Mouse (Mus musculus): ENCODE results near the gene Olfr96. TPM values are rescaled to one million over a fixed set of nuclear protein-coding genes. Genes with fewer than 3 reads are reported as not detected.
A peak's percentile ranks its signal among the peaks of the same experiment; 100 is the strongest.
"Not testable (repeated sequence)": the region's sequence is repeated elsewhere in the genome, so short reads cannot be mapped to it uniquely, and the experiment has no call there.

Gene Olfr96
- polyA plus RNA-seq, 1 experiment from 2014 or later = not detected

- peak; percentile 82 for ATAC-seq (ENCODE audit: low FRiP score)
- no peaks in the 10 kb centered on the region for H3K4me1 ChIP-seq (replicated peaks; ENCODE audit: control insufficient read depth, insufficient read depth, low read length)
These were observed 16.6 kb upstream of the Olfr96 start for GRCm38 (mm10) chr17:37203206-37203916.

GRCm38 (mm10) chr17:37203917-37204236 is 16.1 kb upstream of the Olfr96 start:
- Histone ChIP-seq H3K4me2 (replicated peaks; ENCODE audit: low read depth, low read length) (no peak overlapping the region), H3K4me1 (replicated peaks; ENCODE audit: control insufficient read depth, insufficient read depth, low read length) (no peaks in the 10 kb centered on the region), H3K36me3 (ENCODE audit: control insufficient read depth, insufficient read depth, low read length) (no peaks in the 10 kb centered on the region), H3K9ac (ENCODE audit: low read depth, low read length) (no peak overlapping the region), H3K9me3 (ENCODE audit: control insufficient read depth, low read length) (no peaks in the 10 kb centered on the region), H3K27me3 (ENCODE audit: control insufficient read depth, insufficient read depth, low read length) (no peaks in the 10 kb centered on the region), H3K27ac (ENCODE audit: low read depth, low read length) (no peak overlapping the region), H3K4me3 (ENCODE audit: low read depth, low read length) (no peak overlapping the region)
- DNase-seq (ENCODE audit: low spot score) (no peak), ATAC-seq (ENCODE audit: low FRiP score) (peak; percentile 71)
- 38% methylated on average over 3 of the region's 3 CpGs for whole genome bisulfite sequencing

More at GRCm38 (mm10) chr17:37203206-37203916, 16.6 kb upstream of the Olfr96 start:
- no peak overlapping the region for H3K9ac ChIP-seq (ENCODE audit: low read depth, low read length)
- 0% methylated on average over 4 of the region's 4 CpGs for WGBS
- H3K36me3 ChIP-seq (ENCODE audit: control insufficient read depth, insufficient read depth, low read length) = no peaks in the 10 kb centered on the region
- no peak overlapping the region for H3K27ac ChIP-seq (ENCODE audit: low read depth, low read length)
- H3K27me3 ChIP-seq (ENCODE audit: control insufficient read depth, insufficient read depth, low read length) = peaks cover under 1% of the 10 kb centered on the region; the same call in 1 of the 2 replicates
- no peak overlapping the region for H3K4me3 ChIP-seq (ENCODE audit: low read depth, low read length)
- H3K9me3 ChIP-seq (ENCODE audit: control insufficient read depth, low read length) = no peaks in the 10 kb centered on the region
- no peak overlapping the region for H3K4me2 ChIP-seq (replicated peaks; ENCODE audit: low read depth, low read length)
- peak; percentile 87 for DNase-seq (ENCODE audit: low spot score)

DNA sequence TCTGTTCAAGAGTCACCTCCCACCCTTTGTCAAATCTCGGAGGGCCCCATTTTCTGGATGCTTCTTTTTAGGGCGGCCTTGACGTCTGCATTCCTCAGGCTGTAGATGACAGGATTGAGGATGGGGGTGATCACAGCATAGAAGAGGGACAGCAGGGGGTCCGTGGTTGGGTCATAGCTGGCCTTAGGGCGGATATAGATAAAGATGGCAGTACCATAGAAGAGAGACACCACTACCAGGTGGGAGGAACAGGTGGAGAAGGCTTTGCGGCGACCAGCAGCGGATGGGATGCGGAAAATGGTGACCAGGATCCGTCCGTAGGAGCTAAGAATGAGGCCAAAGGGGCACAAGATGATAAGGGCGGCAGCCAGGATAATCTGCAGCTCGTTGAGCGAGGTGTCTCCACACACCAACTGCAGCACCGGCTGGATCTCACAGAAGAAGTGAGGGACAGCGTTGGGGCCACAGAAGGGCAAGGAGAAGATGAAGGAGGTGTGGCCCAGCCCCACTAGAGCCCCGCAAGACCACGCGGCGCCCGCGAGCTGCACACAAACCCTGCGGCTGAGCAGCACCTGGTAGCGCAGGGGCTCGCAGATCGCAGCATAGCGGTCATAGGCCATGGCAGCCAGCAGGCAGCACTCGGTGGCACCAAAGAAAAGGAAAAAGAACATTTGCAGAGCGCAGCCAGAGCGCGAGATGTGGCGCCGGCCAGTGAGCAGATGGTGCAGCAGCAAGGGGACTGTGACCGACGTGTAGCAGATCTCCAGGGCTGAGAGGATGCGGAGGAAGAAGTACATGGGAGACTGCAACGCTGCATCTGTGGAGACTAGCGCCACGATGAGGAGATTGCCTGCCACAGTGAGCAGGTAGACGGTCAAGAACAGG is 8.8 kb upstream of the Olfr96 start:
- DNase-seq (ENCODE audit: low spot score) (peak; percentile 25), ATAC-seq (ENCODE audit: low FRiP score) (peak; percentile 65)
- H3K4me1 ChIP-seq (replicated peaks; ENCODE audit: control insufficient read depth, insufficient read depth, low read length) = no peaks in the 10 kb centered on the region
- WGBS = 23% methylated on average over 40 of the region's 40 CpGs
- no peaks in the 10 kb centered on the region for H3K36me3 ChIP-seq (ENCODE audit: control insufficient read depth, insufficient read depth, low read length)
- no peak overlapping the region for H3K27ac ChIP-seq (ENCODE audit: low read depth, low read length)
- peaks cover 8% of the 10 kb centered on the region for H3K27me3 ChIP-seq (ENCODE audit: control insufficient read depth, insufficient read depth, low read length)
- no peaks in the 10 kb centered on the region for H3K9me3 ChIP-seq (ENCODE audit: control insufficient read depth, low read length)
- H3K4me3 ChIP-seq (ENCODE audit: low read depth, low read length) = peak overlapping the region; percentile 26
- H3K9ac ChIP-seq (ENCODE audit: low read depth, low read length) = 0 out of 2 replicates have a peak overlapping the region, but pooled peaks have one; percentile 40
- H3K4me2 ChIP-seq (replicated peaks; ENCODE audit: low read depth, low read length) = peak overlapping the region; percentile 41

DNA sequence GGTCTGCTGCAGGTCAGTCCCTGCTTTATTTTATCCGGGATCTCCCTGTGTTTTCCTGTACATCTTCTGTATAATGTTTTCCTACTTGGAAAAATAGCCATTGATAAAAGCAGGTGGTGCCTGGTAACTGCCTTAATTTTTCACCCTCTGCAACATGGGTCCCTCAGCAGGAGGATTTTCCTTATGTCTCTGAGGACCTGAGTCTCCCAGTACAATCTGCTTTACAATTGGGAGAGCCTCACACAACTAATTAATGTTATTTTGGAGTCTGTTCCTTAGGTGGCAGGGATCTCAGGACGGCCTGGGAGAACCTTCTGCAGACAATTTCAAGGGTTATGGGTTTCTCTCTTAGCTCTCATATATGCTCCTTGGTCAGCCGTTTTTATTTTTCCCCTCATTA is 6.9 kb upstream of the Olfr96 start, which contains the start of gene Olfr95:
TSS of gene Olfr95 (minus strand) at position 101 of the 400 bp plus-strand sequence.
- no peak within 1 kb of the TSS for H3K4me3 ChIP-seq (ENCODE audit: low read depth, low read length)
- no peak within 1 kb of the TSS for H3K9ac ChIP-seq (ENCODE audit: low read depth, low read length)
- H3K4me2 ChIP-seq (replicated peaks; ENCODE audit: low read depth, low read length) = no peak within 1 kb of the TSS
- no peaks in the 10 kb centered on the region for H3K9me3 ChIP-seq (ENCODE audit: control insufficient read depth, low read length)
- H3K36me3 ChIP-seq (ENCODE audit: control insufficient read depth, insufficient read depth, low read length) = no peaks in the 10 kb centered on the region
- no peak within 1 kb of the TSS for H3K27ac ChIP-seq (ENCODE audit: low read depth, low read length)
- ATAC-seq (ENCODE audit: low FRiP score) = no peak
- no peaks in the 10 kb centered on the region for H3K4me1 ChIP-seq (replicated peaks; ENCODE audit: control insufficient read depth, insufficient read depth, low read length)
- WGBS = 76% methylated on average over 3 of the region's 3 CpGs
- no peak for DNase-seq (ENCODE audit: low spot score)
- H3K27me3 ChIP-seq (ENCODE audit: control insufficient read depth, insufficient read depth, low read length) = peaks cover 8% of the 10 kb centered on the region

DNA sequence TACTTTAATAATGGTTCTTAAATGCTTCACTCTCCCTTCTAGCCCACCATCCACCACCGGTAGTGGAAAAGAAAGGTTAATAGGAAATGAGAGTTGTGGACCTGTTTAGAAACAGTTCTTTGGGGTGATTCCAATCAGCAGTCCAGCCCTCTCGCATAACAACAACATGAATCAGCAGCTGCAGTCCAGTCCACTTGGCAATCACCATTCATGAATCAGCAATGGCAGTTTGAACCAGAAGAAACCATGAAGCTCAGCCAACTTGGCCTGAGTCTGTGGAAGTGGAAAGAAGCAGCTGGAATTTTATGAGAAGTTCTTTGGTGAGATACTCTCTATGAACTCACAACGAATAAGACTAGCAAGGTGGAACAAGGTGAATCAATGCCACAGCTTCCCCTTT is 1.5 kb upstream of the Olfr96 start:
- 94% methylated on average over 3 of the region's 3 CpGs for WGBS
- no peak overlapping the region for H3K4me2 ChIP-seq (replicated peaks; ENCODE audit: low read depth, low read length)
- no peak for ATAC-seq (ENCODE audit: low FRiP score)
- H3K9me3 ChIP-seq (ENCODE audit: control insufficient read depth, low read length) = no peaks in the 10 kb centered on the region
- H3K9ac ChIP-seq (ENCODE audit: low read depth, low read length) = no peak overlapping the region
- H3K27me3 ChIP-seq (ENCODE audit: control insufficient read depth, insufficient read depth, low read length) = no peaks in the 10 kb centered on the region
- no peaks in the 10 kb centered on the region for H3K4me1 ChIP-seq (replicated peaks; ENCODE audit: control insufficient read depth, insufficient read depth, low read length)
- no peak for DNase-seq (ENCODE audit: low spot score)
- H3K4me3 ChIP-seq (ENCODE audit: low read depth, low read length) = no peak overlapping the region
- no peak overlapping the region for H3K27ac ChIP-seq (ENCODE audit: low read depth, low read length)
- H3K36me3 ChIP-seq (ENCODE audit: control insufficient read depth, insufficient read depth, low read length) = no peaks in the 10 kb centered on the region

DNA sequence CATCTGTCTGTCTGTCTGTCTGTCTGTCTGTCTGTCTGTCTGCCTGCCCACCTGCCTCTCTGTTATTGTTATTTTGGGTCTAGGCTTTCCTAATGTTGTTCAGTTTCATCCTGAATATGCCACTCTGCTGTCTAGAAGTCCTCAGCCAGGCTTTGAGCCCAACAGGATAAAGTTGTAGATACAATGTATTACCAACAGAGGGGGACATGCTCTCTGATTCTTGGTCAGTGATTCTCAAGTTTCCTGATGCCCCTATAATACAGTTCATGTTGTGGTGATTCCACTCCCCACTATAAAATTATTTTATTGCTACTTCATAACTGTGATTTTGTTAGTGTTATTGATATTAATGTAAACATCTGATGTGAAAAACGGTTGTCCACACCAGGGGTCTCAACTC is 1.9 kb downstream of the Olfr96 start:
- ATAC-seq (ENCODE audit: low FRiP score) (no peak), DNase-seq (ENCODE audit: low spot score) (no peak)
- Histone ChIP-seq H3K27me3 (ENCODE audit: control insufficient read depth, insufficient read depth, low read length) (no peaks in the 10 kb centered on the region), H3K4me3 (ENCODE audit: low read depth, low read length) (no peak overlapping the region), H3K9ac (ENCODE audit: low read depth, low read length) (no peak overlapping the region), H3K4me2 (replicated peaks; ENCODE audit: low read depth, low read length) (no peak overlapping the region), H3K4me1 (replicated peaks; ENCODE audit: control insufficient read depth, insufficient read depth, low read length) (no peaks in the 10 kb centered on the region), H3K36me3 (ENCODE audit: control insufficient read depth, insufficient read depth, low read length) (no peaks in the 10 kb centered on the region), H3K27ac (ENCODE audit: low read depth, low read length) (no peak overlapping the region), H3K9me3 (ENCODE audit: control insufficient read depth, low read length) (no peaks in the 10 kb centered on the region)
- 34% methylated on average over 1 of the region's 1 CpGs for WGBS

GRCm38 (mm10) chr17:37237230-37237629 is 17.3 kb downstream of the Olfr96 start, which contains the start of gene Olfr97:
Gene Olfr97 (minus strand): TSS chr17:37237330.
- not testable (repeated sequence) for H3K4me3 ChIP-seq (ENCODE audit: low read depth, low read length); H3K9me3 ChIP-seq (ENCODE audit: control insufficient read depth, low read length); H3K9ac ChIP-seq (ENCODE audit: low read depth, low read length); H3K36me3 ChIP-seq (ENCODE audit: control insufficient read depth, insufficient read depth, low read length); H3K4me1 ChIP-seq (replicated peaks; ENCODE audit: control insufficient read depth, insufficient read depth, low read length); DNase-seq (ENCODE audit: low spot score); H3K27me3 ChIP-seq (ENCODE audit: control insufficient read depth, insufficient read depth, low read length); H3K27ac ChIP-seq (ENCODE audit: low read depth, low read length); ATAC-seq (ENCODE audit: low FRiP score); H3K4me2 ChIP-seq (replicated peaks; ENCODE audit: low read depth, low read length)
- WGBS = 88% methylated on average over 2 of the region's 2 CpGs

DNA sequence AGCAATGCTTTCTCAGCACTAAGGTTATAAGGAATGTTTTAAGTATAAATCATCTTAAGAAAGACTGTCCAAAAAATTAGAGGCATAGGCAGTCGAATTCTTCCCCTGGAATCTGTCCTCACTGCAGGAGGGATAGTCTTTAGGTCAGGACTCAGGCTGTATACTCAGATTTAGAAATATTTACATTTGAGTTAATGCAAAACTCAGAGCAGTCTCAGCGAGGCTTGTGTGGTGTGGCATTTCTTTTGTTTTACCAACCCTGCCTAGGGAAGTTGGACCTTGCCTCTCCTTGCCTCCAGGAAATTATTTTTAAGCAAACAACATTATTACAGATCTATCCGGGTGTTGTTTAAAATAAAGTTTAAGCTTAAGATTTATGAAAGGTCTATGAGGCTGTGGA is 22.3 kb downstream of the Olfr96 start:
- WGBS = 53% methylated on average over 3 of the region's 3 CpGs
- H3K27me3 ChIP-seq (ENCODE audit: control insufficient read depth, insufficient read depth, low read length) = no peaks in the 10 kb centered on the region
- H3K4me1 ChIP-seq (replicated peaks; ENCODE audit: control insufficient read depth, insufficient read depth, low read length) = no peaks in the 10 kb centered on the region
- ATAC-seq (ENCODE audit: low FRiP score) (no peak), DNase-seq (ENCODE audit: low spot score) (no peak)
- H3K4me3 ChIP-seq (ENCODE audit: low read depth, low read length) = no peak overlapping the region
- H3K9ac ChIP-seq (ENCODE audit: low read depth, low read length) = no peak overlapping the region
- no peaks in the 10 kb centered on the region for H3K9me3 ChIP-seq (ENCODE audit: control insufficient read depth, low read length)
- no peaks in the 10 kb centered on the region for H3K36me3 ChIP-seq (ENCODE audit: control insufficient read depth, insufficient read depth, low read length)
- H3K4me2 ChIP-seq (replicated peaks; ENCODE audit: low read depth, low read length) = no peak overlapping the region
- H3K27ac ChIP-seq (ENCODE audit: low read depth, low read length) = no peak overlapping the region
